Mouse (Mus musculus) C2C12 (cell line): ENCODE results near the gene Tenm4. TPM values are rescaled to one million over a fixed set of nuclear protein-coding genes. Genes with fewer than 3 reads are reported as not detected.

ENCODE experiments used
- H3K27me3 ChIP-seq: one replicate; pipeline ENCODE4 v1.6.1; 2011; ENCODE audit not compliant: control insufficient read depth, insufficient read depth, insufficient read length
- H3K36me3 ChIP-seq: one replicate; pipeline ENCODE4 v1.6.1; 2011; ENCODE audit not compliant: control insufficient read depth, insufficient read depth
- H3K4me3 ChIP-seq: one replicate; pipeline ENCODE4 v1.5.1; 2011; ENCODE audit warnings: mild to moderate bottlenecking, control low read depth; ENCODE audit not compliant: poor library complexity, insufficient read depth, severe bottlenecking
- H3K79me2 ChIP-seq: one replicate; pipeline ENCODE4 v1.6.1; 2011; ENCODE audit not compliant: control insufficient read depth, insufficient read depth
- H3K79me3 ChIP-seq: one replicate; pipeline ENCODE4 v1.6.1; 2011; ENCODE audit warnings: low read depth, control low read depth
- H3ac ChIP-seq: one replicate; pipeline ENCODE3; 2011; ENCODE audit warnings: low read depth; ENCODE audit not compliant: control insufficient read depth, insufficient read length
- CEBPB ChIP-seq: IDR thresholded peaks from one replicate; pipeline ENCODE4 v1.6.1; 2011; ENCODE audit warnings: low read depth, mild to moderate bottlenecking, control low read depth, moderate library complexity
- CTCF ChIP-seq: IDR thresholded peaks from one replicate; pipeline ENCODE4 v1.5.1; 2011; ENCODE audit not compliant: control insufficient read depth, insufficient read depth, insufficient read length
- FOSL1 ChIP-seq: IDR thresholded peaks from one replicate; pipeline ENCODE4 v1.8.0; 2011; ENCODE audit warnings: mild to moderate bottlenecking, low read length; ENCODE audit not compliant: poor library complexity, insufficient read depth, severe bottlenecking
- MAX ChIP-seq: IDR thresholded peaks from one replicate; pipeline ENCODE4 v1.6.1; 2011; ENCODE audit warnings: mild to moderate bottlenecking, control low read depth
- MYOD1 ChIP-seq: IDR thresholded peaks from one replicate; pipeline ENCODE4 v1.6.1; 2011; ENCODE audit warnings: low read depth; ENCODE audit not compliant: control insufficient read depth, insufficient read length
- MYOG ChIP-seq: IDR thresholded peaks from one replicate; pipeline ENCODE4 v1.6.1; 2011; ENCODE audit not compliant: control insufficient read depth, insufficient read length; ENCODE audit errors: extremely low read depth
- USF1 ChIP-seq: IDR thresholded peaks from one replicate; pipeline ENCODE4 v1.6.1; 2011; ENCODE audit warnings: low read depth, mild to moderate bottlenecking, control low read depth, moderate library complexity
- polyA plus RNA-seq: library from polyadenylated mRNA; unstranded; fragments of >200 nt; fragmentation: generic; extraction: Trizol; gene quantifications from one replicate; pipeline ENCODE4 v1.2.1, GENCODE M21; 2012; ENCODE audit warnings: missing spikeins

Gene Tenm4
- polyA plus RNA-seq, 1 experiment: 0.71 TPM

GRCm38 (mm10) chr7:96755459-96756094 is 584.5 kb downstream of the Tenm4 start:
- Histone ChIP-seq H3K4me3 (no peak overlapping the region), H3K36me3 (no peaks in the 10 kb centered on the region), H3ac (no peak overlapping the region), H3K79me3 (no peaks in the 10 kb centered on the region), H3K79me2 (no peaks in the 10 kb centered on the region), H3K27me3 (no peaks in the 10 kb centered on the region)
- TF ChIP-seq CTCF: no peak
- no peak for TF ChIP-seq MYOD1
- no peak for TF ChIP-seq MYOG
- TF ChIP-seq MAX: no peak
- TF ChIP-seq CEBPB: no peak
- TF ChIP-seq USF1: no peak
- no peak for TF ChIP-seq FOSL1

GRCm38 (mm10) chr7:96756104-96756742 is 585.2 kb downstream of the Tenm4 start:
- no peaks in the 10 kb centered on the region for H3K79me2 ChIP-seq
- TF ChIP-seq MYOD1 (no peak), CTCF (no peak), USF1 (no peak), CEBPB (no peak), MYOG (no peak), MAX (no peak), FOSL1 (no peak)
- H3ac ChIP-seq: no peak overlapping the region
- H3K4me3 ChIP-seq: no peak overlapping the region
- H3K79me3 ChIP-seq: no peaks in the 10 kb centered on the region
- no peaks in the 10 kb centered on the region for H3K36me3 ChIP-seq
- H3K27me3 ChIP-seq: no peaks in the 10 kb centered on the region

DNA sequence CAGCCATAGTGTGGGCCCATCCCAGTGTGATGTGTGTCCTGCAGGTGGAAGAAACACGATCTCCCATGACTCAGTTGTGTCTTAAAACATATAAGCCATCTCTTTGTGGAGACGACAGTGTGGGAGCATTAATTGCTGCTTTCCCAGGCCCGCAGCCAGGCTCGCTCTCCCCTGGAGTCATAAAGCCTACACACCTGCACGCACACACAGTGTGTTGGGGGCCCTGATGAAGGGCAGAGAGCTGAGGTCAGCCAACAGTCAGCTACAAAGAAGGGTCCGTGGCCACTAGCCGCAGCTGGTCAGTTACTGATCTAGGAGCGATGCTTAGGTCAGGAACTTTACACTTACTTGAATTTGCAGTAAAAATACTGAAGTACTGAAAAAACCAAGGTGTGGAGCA is 586.0 kb downstream of the Tenm4 start:
- Histone ChIP-seq H3K27me3 (no peaks in the 10 kb centered on the region), H3ac (no peak overlapping the region), H3K36me3 (no peaks in the 10 kb centered on the region), H3K79me3 (no peaks in the 10 kb centered on the region), H3K4me3 (no peak overlapping the region), H3K79me2 (no peaks in the 10 kb centered on the region)
- TF ChIP-seq FOSL1: no peak
- TF ChIP-seq CEBPB: no peak
- TF ChIP-seq MAX: no peak
- no peak for TF ChIP-seq MYOD1
- no peak for TF ChIP-seq USF1
- TF ChIP-seq CTCF: no peak
- TF ChIP-seq MYOG: no peak

GRCm38 (mm10) chr7:96760208-96760607 is 589.2 kb downstream of the Tenm4 start:
- no peak overlapping the region for H3ac ChIP-seq
- no peaks in the 10 kb centered on the region for H3K79me2 ChIP-seq
- TF ChIP-seq MYOG (no peak), CEBPB (no peak), CTCF (no peak), USF1 (no peak), MAX (no peak), MYOD1 (no peak), FOSL1 (no peak)
- no peaks in the 10 kb centered on the region for H3K79me3 ChIP-seq
- H3K27me3 ChIP-seq: no peaks in the 10 kb centered on the region
- H3K4me3 ChIP-seq: no peak overlapping the region
- H3K36me3 ChIP-seq: no peaks in the 10 kb centered on the region

DNA sequence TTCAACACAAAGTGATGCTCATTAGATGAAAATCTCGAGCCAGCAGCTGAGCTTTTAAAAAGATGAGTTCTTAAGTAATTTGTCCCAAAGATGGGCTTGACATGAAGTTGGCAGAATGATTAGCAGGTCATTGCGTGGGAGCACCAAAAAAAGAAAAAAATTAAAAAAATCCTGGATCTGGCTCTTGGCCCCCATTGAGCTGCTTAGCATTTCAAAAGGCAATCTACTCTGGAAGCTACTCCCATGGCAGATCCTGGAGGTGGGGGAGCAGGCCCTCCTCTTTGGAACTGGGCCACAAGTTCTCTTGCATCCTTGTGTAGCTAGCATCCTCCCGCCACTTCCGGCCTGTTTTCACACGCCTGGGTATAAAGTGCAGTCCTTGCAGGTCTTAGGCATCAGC is 590.1 kb downstream of the Tenm4 start:
- H3K79me2 ChIP-seq: no peaks in the 10 kb centered on the region
- TF ChIP-seq FOSL1: no peak
- no peak for TF ChIP-seq MYOD1
- no peak for TF ChIP-seq MYOG
- TF ChIP-seq CTCF: no peak
- no peak for TF ChIP-seq USF1
- no peak for TF ChIP-seq CEBPB
- no peak for TF ChIP-seq MAX

More for the DNA sequence above, 590.1 kb downstream of the Tenm4 start:
- H3ac ChIP-seq: no peak overlapping the region
- no peak overlapping the region for H3K4me3 ChIP-seq
- no peaks in the 10 kb centered on the region for H3K79me3 ChIP-seq
- no peaks in the 10 kb centered on the region for H3K27me3 ChIP-seq
- H3K36me3 ChIP-seq: no peaks in the 10 kb centered on the region
